Mouse (Mus musculus) spleen, adult 2 months (tissue): Measurements from ENCODE around the gene Pip5k1a.

Source experiments
- CTCF ChIP-seq: fragments of 200-500 bp; IDR thresholded peaks from 2 replicates; pipeline ENCODE4 v1.5.1; 2011; ENCODE audit warnings: mild to moderate bottlenecking, inconsistent platforms; ENCODE audit not compliant: insufficient read depth, insufficient read length, insufficient replicate concordance; ENCODE audit errors: extremely low read depth
- POLR2A ChIP-seq: fragments of 200-500 bp; IDR thresholded peaks from 2 replicates; pipeline ENCODE4 v1.6.1; 2011; ENCODE audit warnings: low read depth, low read length, inconsistent platforms

DNA sequence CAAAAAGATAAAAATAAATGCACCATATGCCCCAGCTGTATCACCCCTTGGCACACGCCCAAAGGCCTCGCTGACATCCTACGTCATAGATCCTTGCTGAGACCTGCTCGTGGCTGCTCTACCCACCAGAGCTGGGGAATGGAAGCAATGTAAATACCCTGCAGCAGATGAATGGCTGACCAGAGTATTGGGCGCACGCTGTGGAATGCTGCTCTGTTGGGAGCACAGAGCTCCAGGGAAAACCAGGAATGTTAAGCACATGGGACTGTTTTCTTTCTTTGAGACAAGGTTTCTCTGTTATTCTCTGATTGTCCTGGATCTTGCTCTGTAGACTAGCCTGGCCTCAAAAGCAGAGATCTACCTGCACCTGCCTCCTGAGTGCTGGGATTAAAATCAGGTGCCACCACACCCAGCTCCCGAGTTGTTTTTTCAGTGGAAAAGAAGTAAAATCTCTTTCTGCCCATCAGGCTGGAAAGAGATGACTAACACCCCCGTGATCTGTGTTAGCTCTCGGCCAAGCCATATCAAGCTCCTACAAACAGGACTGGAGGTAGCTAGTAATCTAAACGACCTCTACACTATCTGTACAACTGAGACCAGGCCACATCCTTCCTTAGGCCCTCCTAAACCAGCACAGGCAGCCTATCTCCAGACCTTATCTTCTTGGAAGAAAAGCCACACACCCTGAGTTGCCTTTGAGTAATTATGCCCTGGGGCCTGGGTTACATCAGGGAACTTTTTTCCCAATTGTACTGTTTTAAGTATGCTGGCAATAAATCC lies 52.1 kb downstream of the Pip5k1a start:
- no peak for TF ChIP-seq POLR2A
- TF ChIP-seq CTCF = no peak
